Mouse (Mus musculus): ENCODE results near the gene Lrrc8d. TPM values are rescaled to one million over a fixed set of nuclear protein-coding genes. Genes with fewer than 3 reads are reported as not detected.
A peak's percentile ranks its signal among the peaks of the same experiment; 100 is the strongest.

Gene Lrrc8d
- total RNA-seq, 4 experiments from 2014 or later: 3.0 to 3.5 (median 3.3) TPM

DNA sequence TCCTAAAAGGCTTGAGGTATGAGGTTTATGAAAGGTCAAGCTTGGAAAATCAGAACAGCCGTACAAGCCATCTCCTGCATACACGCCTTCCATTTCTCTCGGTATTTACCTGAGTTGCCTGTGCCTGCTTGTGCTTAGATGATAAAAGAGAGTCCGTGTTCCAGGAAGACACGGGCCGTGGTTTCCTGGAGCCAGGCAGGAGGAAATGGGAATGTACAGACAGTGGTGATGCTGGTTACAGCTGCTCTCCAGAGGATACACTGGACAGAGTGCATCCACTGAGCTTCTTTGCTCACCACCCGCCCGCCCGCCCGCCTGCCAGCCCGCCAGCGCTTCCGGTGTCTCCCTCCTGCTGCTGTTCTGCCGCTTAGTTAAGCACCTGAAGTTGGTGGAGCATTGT lies 116.3 kb downstream of the Lrrc8d start:
- DNase-seq (ENCODE audit: low spot score in 2 of 2): no peak

- DNase-seq (ENCODE audit: low spot score in 2 of 2): no peak
Observed at GRCm38 (mm10) chr5:105817248-105817976, 117.6 kb downstream of the Lrrc8d start.

DNA sequence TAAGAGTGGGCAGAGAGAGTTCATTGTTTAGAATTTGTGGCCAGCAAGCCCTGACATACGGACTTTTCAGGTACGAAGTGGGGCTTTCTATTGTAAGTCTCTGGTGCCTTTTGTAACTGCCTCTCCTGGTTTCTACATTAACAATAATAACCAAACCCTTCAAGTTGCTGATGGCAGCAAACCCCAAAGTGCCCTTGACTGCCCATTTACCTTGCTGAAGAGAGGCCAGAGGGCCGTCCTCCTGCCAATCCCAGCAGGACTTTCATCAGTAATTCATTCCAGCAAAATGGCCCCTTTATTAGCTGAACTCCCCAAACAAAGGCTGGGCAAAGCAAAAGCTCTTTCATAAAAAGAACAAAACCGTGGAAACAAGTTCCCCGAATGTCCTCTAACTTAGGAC lies 118.6 kb downstream of the Lrrc8d start:
- no peak for DNase-seq (ENCODE audit: low spot score in 2 of 2)

- DNase-seq (ENCODE audit: low spot score in 2 of 2): no peak
Observed at GRCm38 (mm10) chr5:105821390-105821789, 121.6 kb downstream of the Lrrc8d start.

- no peak for DNase-seq (ENCODE audit: low spot score in 2 of 2)
Observed at GRCm38 (mm10) chr5:105822521-105823498, 123.0 kb downstream of the Lrrc8d start.

GRCm38 (mm10) chr5:105824282-105824681 lies 124.5 kb downstream of the Lrrc8d start:
- no peak for DNase-seq (ENCODE audit: low spot score in 2 of 2)

DNA sequence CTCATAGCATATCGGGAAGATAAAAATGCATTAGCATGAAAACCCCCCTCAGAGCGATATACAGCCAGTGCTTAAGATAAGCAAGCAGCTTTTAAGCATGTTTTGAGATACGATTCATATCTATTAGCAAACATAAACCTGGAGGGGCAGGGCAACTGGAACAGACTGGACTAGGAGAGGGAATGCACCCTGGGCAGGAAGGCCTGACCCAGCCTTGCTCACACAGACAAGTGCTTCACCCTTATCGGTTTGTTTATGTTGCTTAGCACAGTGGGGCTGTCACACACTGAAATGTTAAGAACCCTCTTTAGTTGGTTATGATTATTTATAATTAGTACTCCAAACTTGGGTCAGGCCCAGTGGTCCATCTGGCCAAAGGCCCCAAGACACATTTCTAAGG lies 125.1 kb downstream of the Lrrc8d start:
- DNase-seq (ENCODE audit: low spot score in 2 of 2): no peak

- DNase-seq (ENCODE audit: low spot score in 2 of 2): no peak
Observed at GRCm38 (mm10) chr5:105826916-105827510, 127.2 kb downstream of the Lrrc8d start.

DNA sequence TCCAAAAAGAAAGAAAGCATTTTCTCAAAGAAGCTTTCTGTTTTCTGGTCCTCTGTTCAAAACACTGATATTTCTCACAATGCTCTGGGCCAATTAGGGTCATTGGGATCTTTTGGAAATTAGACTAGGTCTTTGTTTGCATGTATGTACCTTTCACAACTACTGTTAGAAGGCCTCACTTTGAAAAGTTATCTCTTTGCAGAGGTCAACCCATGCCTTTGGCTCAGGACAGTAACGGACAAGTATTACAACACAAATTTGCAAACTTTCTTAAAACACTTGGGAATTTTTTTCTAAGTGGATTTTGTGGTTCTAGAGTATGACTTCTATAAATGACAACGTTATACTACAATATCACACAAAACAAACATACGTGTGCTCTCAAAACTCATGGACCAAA lies 128.3 kb downstream of the Lrrc8d start:
- DNase-seq (ENCODE audit: low spot score in 2 of 2): no peak

GRCm38 (mm10) chr5:105829008-105829586 lies 129.3 kb downstream of the Lrrc8d start:
- DNase-seq (ENCODE audit: low spot score in 2 of 2): no peak

DNA sequence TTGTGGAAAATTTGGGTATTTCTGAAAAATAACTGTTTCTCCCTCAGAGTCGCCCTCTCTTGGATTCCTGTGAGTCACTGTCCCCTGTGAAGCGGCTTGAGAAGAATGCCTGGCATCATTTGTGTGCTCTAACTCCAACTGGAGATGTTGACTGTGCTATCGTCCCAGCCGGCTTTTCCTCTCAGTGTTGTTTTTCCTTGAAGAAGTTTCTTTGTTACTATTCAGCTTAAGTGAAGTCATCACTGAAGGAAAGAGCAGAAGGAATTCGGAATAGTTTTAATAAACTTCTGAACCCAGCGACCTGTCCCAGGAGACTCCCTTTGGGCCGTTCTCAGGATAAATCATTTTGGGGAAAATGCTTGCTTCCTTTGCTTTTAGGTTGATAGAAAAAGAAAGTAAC lies 132.4 kb downstream of the Lrrc8d start:
- peak; percentile 27 to 38 for DNase-seq (ENCODE audit: low spot score in 2 of 2)

DNA sequence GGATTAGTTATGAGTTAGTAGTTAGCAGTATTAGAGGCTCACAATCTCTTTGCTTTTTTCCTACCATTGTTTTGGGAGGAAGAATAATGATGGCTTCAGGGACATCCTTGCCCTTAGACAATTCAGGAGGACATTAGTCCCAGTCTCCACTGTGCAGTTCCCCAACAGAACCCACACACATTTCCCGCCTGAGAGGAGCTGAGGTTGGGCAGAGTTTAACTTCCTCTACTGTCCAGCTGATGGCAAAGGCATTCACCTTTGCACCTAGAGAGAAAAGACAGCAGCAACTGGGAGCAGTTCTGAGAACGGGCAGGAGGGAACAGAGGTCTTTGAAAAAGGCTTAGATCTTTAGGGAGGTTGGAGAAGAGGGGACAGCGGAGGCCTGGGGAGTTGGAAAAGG lies 134.2 kb downstream of the Lrrc8d start:
- no peak for DNase-seq (ENCODE audit: low spot score in 2 of 2)

- peak; percentile 55 for DNase-seq (ENCODE audit: low spot score in 2 of 2)
Observed at GRCm38 (mm10) chr5:105836006-105836405, 136.2 kb downstream of the Lrrc8d start.

DNA sequence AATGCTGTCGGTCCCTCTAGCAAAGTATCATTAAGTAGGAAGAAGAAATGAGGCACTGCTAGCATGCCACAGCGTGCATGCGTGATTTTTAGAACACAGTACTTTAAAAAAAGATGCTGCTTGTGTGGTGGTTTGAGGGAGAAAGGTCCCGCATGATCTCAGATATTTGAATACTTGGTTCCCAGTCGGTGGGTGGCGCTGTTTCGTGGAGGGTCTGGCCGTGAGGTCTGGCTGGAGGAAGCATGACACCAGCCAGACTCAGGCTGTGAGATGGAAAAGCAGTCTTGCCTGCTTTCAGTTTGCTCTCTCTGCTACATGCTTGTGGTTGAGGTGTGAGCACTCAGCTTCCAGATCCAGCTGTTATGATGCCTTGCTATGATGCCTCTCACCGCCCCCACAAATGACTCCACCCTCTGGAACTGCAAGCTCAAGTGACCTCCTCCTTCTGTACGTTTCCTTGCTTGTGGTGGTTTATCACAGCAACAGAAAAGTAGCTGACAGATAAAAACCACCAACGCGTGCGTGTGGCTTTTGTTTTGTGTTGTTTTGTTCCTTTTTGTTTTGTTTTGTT lies 140.1 kb downstream of the Lrrc8d start:
- DNase-seq (ENCODE audit: low spot score in 2 of 2): no peak

DNA sequence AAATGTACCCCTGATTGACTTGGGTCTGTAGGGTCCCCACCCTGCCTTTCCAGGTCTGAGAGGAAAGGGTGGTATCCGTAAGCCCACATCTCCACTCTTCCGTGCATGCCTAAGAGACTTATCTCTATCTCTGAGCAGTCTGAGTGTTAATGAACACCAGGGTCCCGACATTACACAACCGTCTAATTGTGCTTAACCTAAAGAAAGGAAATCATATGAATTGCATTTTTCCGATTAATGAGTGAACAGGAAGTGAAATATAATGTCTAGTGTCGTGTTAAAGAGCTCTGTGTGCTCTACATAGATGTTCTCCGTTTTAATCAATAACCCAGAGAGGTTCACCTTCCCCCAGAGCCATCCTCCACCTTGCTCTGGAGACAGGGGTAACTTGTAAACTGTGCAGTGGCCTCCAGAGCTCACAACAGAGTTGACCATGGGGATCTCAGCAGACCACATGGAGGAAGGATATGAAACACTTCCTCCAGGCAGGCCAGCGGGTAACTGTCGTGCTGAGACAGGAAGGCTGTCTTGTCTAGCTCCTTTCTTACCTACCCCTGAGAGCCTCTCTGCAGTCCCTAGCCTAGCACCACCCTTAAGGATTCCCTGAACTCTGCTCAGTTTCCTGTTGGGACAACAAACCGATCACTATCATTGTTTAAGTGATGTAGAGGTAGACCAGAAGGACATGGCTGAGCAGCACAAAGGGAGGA lies 144.4 kb downstream of the Lrrc8d start:
- no peak for DNase-seq (ENCODE audit: low spot score in 2 of 2)

- DNase-seq (ENCODE audit: low spot score in 2 of 2): no peak
Observed at GRCm38 (mm10) chr5:105845041-105845440, 145.3 kb downstream of the Lrrc8d start.

DNA sequence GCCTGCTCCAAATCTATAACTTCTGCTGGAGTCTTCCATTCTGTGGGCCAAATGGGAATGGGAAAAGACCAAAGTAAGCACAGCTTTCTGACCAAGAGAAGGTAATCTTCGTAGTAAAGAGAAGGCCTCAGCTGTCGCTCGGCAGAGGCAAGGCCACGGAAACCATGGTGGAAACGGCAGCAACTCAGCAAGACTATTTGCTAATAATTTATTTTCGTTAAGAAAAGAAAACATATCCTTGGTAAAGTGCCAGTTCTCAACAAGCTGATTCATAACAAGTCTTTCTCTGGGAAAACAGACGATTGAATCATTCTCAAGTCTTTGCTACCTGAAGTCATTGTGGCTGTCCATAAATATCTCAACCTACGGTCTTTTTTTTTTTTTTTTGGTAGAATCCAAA lies 148.0 kb downstream of the Lrrc8d start:
- no peak for DNase-seq (ENCODE audit: low spot score in 2 of 2)

DNA sequence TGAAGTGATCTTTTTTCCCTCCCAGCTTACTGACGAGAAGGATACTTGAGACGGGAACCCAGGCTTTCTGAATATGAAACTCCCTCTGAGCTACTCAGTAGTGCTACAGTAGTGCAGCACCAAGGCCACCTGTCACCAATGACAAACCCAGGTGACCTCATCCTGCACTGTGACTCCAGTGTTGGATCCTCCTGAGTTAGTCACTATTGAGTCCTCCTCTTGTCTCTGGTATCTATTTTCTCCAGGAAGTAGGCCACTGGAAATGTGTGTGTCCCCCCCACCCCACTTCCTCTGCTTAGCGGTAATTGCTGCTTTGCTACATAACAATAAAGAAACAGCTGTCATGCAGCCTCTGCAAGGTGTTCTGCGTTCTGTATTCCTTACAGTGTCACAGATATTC lies 149.5 kb downstream of the Lrrc8d start:
- DNase-seq (ENCODE audit: low spot score in 2 of 2): no peak

- no peak for DNase-seq (ENCODE audit: low spot score in 2 of 2)
Observed at GRCm38 (mm10) chr5:105849643-105850042, 149.9 kb downstream of the Lrrc8d start.

GRCm38 (mm10) chr5:105853271-105853670 lies 153.5 kb downstream of the Lrrc8d start:
- no peak for DNase-seq (ENCODE audit: low spot score in 2 of 2)

- DNase-seq (ENCODE audit: low spot score in 2 of 2): no peak
Observed at GRCm38 (mm10) chr5:105857486-105857885, 157.7 kb downstream of the Lrrc8d start.
